Mouse (Mus musculus) ES-E14 (cell line): ENCODE data around the gene Psors1c2.

ENCODE experiments used
- CHD2 ChIP-seq: IDR thresholded peaks from 2 replicates; pipeline ENCODE4 v1.6.1; 2014; ENCODE audit warnings: mild to moderate bottlenecking, low read depth, low read length, inconsistent platforms
- HCFC1 ChIP-seq: IDR thresholded peaks from 2 replicates; pipeline ENCODE4 v1.6.1; 2012; ENCODE audit warnings: low read length, inconsistent platforms, borderline replicate concordance; ENCODE audit not compliant: insufficient read depth
- MAFK ChIP-seq: IDR thresholded peaks from 2 replicates; pipeline ENCODE4 v1.6.1; 2014; ENCODE audit warnings: mild to moderate bottlenecking, low read depth, low read length, inconsistent platforms; ENCODE audit not compliant: insufficient read depth
- ZC3H11A ChIP-seq: IDR thresholded peaks from 2 replicates; pipeline ENCODE4 v1.6.1; 2012; ENCODE audit warnings: low read depth, mild to moderate bottlenecking, inconsistent platforms, low read length, borderline replicate concordance
- ZNF384 ChIP-seq: IDR thresholded peaks from 2 replicates; pipeline ENCODE4 v1.6.1; 2012; ENCODE audit warnings: low read depth, low read length, inconsistent platforms

- no peak; the same call in 1 of the 2 replicates for TF ChIP-seq MAFK
- TF ChIP-seq ZC3H11A = no peak
- no peak for TF ChIP-seq HCFC1
- peak; percentile 60 for TF ChIP-seq CHD2
- TF ChIP-seq ZNF384 = no peak
Measured at GRCm38 (mm10) chr17:35504628-35505481, 28.1 kb upstream of the Psors1c2 start.
